Mouse (Mus musculus) hindbrain, embryonic 10.5 days (tissue): Measurements from ENCODE around the gene Alox12. TPM values are rescaled to one million over a fixed set of nuclear protein-coding genes. Genes with fewer than 3 reads are reported as not detected.
A peak's percentile ranks its signal among the peaks of the same experiment; 100 is the strongest.

Source experiments
- DNase-seq: peaks from one replicate; pipeline ENCODE4 v3.0.0-alpha.2; 2017; ENCODE audit warnings: low spot score
- H3K27ac ChIP-seq: fragments of 300-500 bp; sonication (generic); 2 replicates; pipeline ENCODE4 v1.5.1; 2016; ENCODE audit warnings: mild to moderate bottlenecking, moderate library complexity
- H3K27me3 ChIP-seq: fragments of 300-500 bp; sonication (generic); 2 replicates; pipeline ENCODE4 v1.6.1; 2016; ENCODE audit warnings: mild to moderate bottlenecking; ENCODE audit not compliant: poor library complexity, insufficient read depth, severe bottlenecking
- H3K36me3 ChIP-seq: fragments of 300-500 bp; sonication (generic); 2 replicates; pipeline ENCODE4 v1.6.1; 2016; ENCODE audit warnings: mild to moderate bottlenecking, moderate library complexity
- H3K4me1 ChIP-seq: fragments of 300-500 bp; sonication (generic); replicated peaks from 2 replicates; pipeline ENCODE4 v1.6.1; 2016; ENCODE audit warnings: mild to moderate bottlenecking
- H3K4me3 ChIP-seq: fragments of 300-500 bp; sonication (generic); 2 replicates; pipeline ENCODE4 v1.5.1; 2016; ENCODE audit warnings: mild to moderate bottlenecking, moderate library complexity
- H3K9me3 ChIP-seq: fragments of 300-500 bp; sonication (generic); 2 replicates; pipeline ENCODE4 v1.6.1; 2016; ENCODE audit warnings: mild to moderate bottlenecking, moderate library complexity
- WGBS: fragments of 180-500 bp; shearing (Covaris S2); methylation state at CpG from one replicate; pipeline ENCODE4 v1.1.7; 2016; 5-methylcytosine and 5-hydroxymethylcytosine counted together
- polyA plus RNA-seq: library from polyadenylated mRNA; unstranded; fragments of >200 nt; fragmentation: Nextera tagmentation; extraction: Ambion mirVana; gene quantifications from 2 replicates; pipeline ENCODE4 v1.2.1, GENCODE M21; 2016

The Alox12 gene
- polyA plus RNA-seq, 1 experiment from 2014 or later = 3.7 TPM

GRCm38 (mm10) chr11:70214191-70214855, 40.8 kb downstream of the Alox12 start:
- peaks cover 36% of the 10 kb centered on the region for H3K4me1 ChIP-seq
- peaks cover 22% of the 10 kb centered on the region for H3K36me3 ChIP-seq
- H3K27me3 ChIP-seq = peaks cover 73% of the 10 kb centered on the region
- H3K4me3 ChIP-seq = peak overlapping the region; percentile 50
- under 1% methylated on average over 46 of the region's 46 CpGs for WGBS
- DNase-seq = peak; percentile 52
- peak overlapping the region; percentile 60; the same call in 1 of the 2 replicates for H3K27ac ChIP-seq
- H3K9me3 ChIP-seq = no peaks in the 10 kb centered on the region

- no peaks in the 10 kb centered on the region for H3K9me3 ChIP-seq
- H3K4me3 ChIP-seq = peak overlapping the region; percentile 50
- H3K27ac ChIP-seq = 0 out of 2 replicates have a peak overlapping the region, but pooled peaks have one; percentile 60
- 6% methylated on average over 26 of the region's 26 CpGs for WGBS
- H3K4me1 ChIP-seq = peaks cover 30% of the 10 kb centered on the region
- H3K27me3 ChIP-seq = peaks cover 67% of the 10 kb centered on the region
- DNase-seq = no peak
- H3K36me3 ChIP-seq = peaks cover 19% of the 10 kb centered on the region
Observed at GRCm38 (mm10) chr11:70213736-70214135, 41.4 kb downstream of the Alox12 start.

- peaks cover 11% of the 10 kb centered on the region for H3K36me3 ChIP-seq
- DNase-seq = peak; percentile 47
- no peak overlapping the region for H3K4me3 ChIP-seq
- peaks cover 61% of the 10 kb centered on the region for H3K27me3 ChIP-seq
- no peak overlapping the region for H3K27ac ChIP-seq
- no peaks in the 10 kb centered on the region for H3K9me3 ChIP-seq
- 15% methylated on average over 9 of the region's 9 CpGs for WGBS
- H3K4me1 ChIP-seq = peaks cover 25% of the 10 kb centered on the region
Observed at GRCm38 (mm10) chr11:70212896-70213295, 42.3 kb downstream of the Alox12 start.

GRCm38 (mm10) chr11:70212423-70212822, 42.7 kb downstream of the Alox12 start, which contains the start of gene Slc16a11:
Gene Slc16a11, plus strand, starts transcription at chr11:70212752.
- H3K9me3 ChIP-seq = no peaks in the 10 kb centered on the region
- whole genome bisulfite sequencing = 68% methylated on average over 6 of the region's 6 CpGs
- H3K27ac ChIP-seq = no peak within 1 kb of the TSS
- peaks cover 56% of the 10 kb centered on the region for H3K27me3 ChIP-seq
- DNase-seq = no peak
- H3K36me3 ChIP-seq = peaks cover 7% of the 10 kb centered on the region
- peaks cover 25% of the 10 kb centered on the region for H3K4me1 ChIP-seq
- H3K4me3 ChIP-seq = peak within 1 kb of the TSS; percentile 50; the same call in 1 of the 2 replicates

GRCm38 (mm10) chr11:70211972-70212371, 43.2 kb downstream of the Alox12 start:
- peaks cover 51% of the 10 kb centered on the region for H3K27me3 ChIP-seq
- peaks cover 2% of the 10 kb centered on the region; the same call in 1 of the 2 replicates for H3K36me3 ChIP-seq
- WGBS = 82% methylated on average over 6 of the region's 6 CpGs
- no peak for DNase-seq
- no peak overlapping the region for H3K27ac ChIP-seq
- no peaks in the 10 kb centered on the region for H3K9me3 ChIP-seq
- no peak overlapping the region for H3K4me3 ChIP-seq
- H3K4me1 ChIP-seq = peaks cover 25% of the 10 kb centered on the region

GRCm38 (mm10) chr11:70210681-70211080, 44.5 kb downstream of the Alox12 start:
- H3K9me3 ChIP-seq = no peaks in the 10 kb centered on the region
- DNase-seq = no peak
- H3K36me3 ChIP-seq = no peaks in the 10 kb centered on the region
- H3K4me1 ChIP-seq = peaks cover 22% of the 10 kb centered on the region
- peaks cover 38% of the 10 kb centered on the region for H3K27me3 ChIP-seq
- 86% methylated on average over 2 of the region's 2 CpGs for WGBS
- H3K27ac ChIP-seq = no peak overlapping the region
- H3K4me3 ChIP-seq = no peak overlapping the region

- WGBS = 75% methylated on average over 5 of the region's 5 CpGs
Observed at GRCm38 (mm10) chr11:70208778-70209388, 46.3 kb downstream of the Alox12 start.

GRCm38 (mm10) chr11:70207283-70207682, 47.9 kb downstream of the Alox12 start:
- no peak overlapping the region for H3K4me3 ChIP-seq
- H3K4me1 ChIP-seq = no peaks in the 10 kb centered on the region
- H3K36me3 ChIP-seq = no peaks in the 10 kb centered on the region
- no peaks in the 10 kb centered on the region for H3K9me3 ChIP-seq
- WGBS = 89% methylated on average over 7 of the region's 7 CpGs
- H3K27me3 ChIP-seq = peaks cover 4% of the 10 kb centered on the region
- DNase-seq = no peak
- H3K27ac ChIP-seq = no peak overlapping the region

More at GRCm38 (mm10) chr11:70208778-70209388, 46.3 kb downstream of the Alox12 start:
- no peaks in the 10 kb centered on the region for H3K36me3 ChIP-seq
- no peak for DNase-seq
- peaks cover 4% of the 10 kb centered on the region for H3K4me1 ChIP-seq
- H3K9me3 ChIP-seq = no peaks in the 10 kb centered on the region
- no peak overlapping the region for H3K4me3 ChIP-seq
- H3K27ac ChIP-seq = no peak overlapping the region
- peaks cover 20% of the 10 kb centered on the region for H3K27me3 ChIP-seq

GRCm38 (mm10) chr11:70206801-70207200, 48.4 kb downstream of the Alox12 start:
- no peaks in the 10 kb centered on the region for H3K4me1 ChIP-seq

GRCm38 (mm10) chr11:70201691-70202090, 53.5 kb downstream of the Alox12 start:
- 41% methylated on average over 5 of the region's 5 CpGs for WGBS
- no peak overlapping the region for H3K27ac ChIP-seq
- no peaks in the 10 kb centered on the region for H3K9me3 ChIP-seq
- peak; percentile 84 for DNase-seq
- no peaks in the 10 kb centered on the region for H3K27me3 ChIP-seq
- no peak overlapping the region for H3K4me3 ChIP-seq
- H3K36me3 ChIP-seq = no peaks in the 10 kb centered on the region
- peaks cover 12% of the 10 kb centered on the region; the same call in 1 of the 2 replicates for H3K4me1 ChIP-seq

More at GRCm38 (mm10) chr11:70206801-70207200, 48.4 kb downstream of the Alox12 start:
- Histone ChIP-seq H3K36me3 (no peaks in the 10 kb centered on the region), H3K27ac (no peak overlapping the region), H3K27me3 (no peaks in the 10 kb centered on the region), H3K4me3 (no peak overlapping the region), H3K9me3 (no peaks in the 10 kb centered on the region)
- DNase-seq = no peak
- WGBS = 81% methylated on average over 2 of the region's 2 CpGs

- no peaks in the 10 kb centered on the region for H3K36me3 ChIP-seq
- no peak for DNase-seq
- no peak overlapping the region for H3K4me3 ChIP-seq
- H3K4me1 ChIP-seq = peaks cover 12% of the 10 kb centered on the region; the same call in 1 of the 2 replicates
- H3K9me3 ChIP-seq = no peaks in the 10 kb centered on the region
- no peak overlapping the region for H3K27ac ChIP-seq
- no peaks in the 10 kb centered on the region for H3K27me3 ChIP-seq
- 86% methylated on average over 5 of the region's 5 CpGs for WGBS
Observed at GRCm38 (mm10) chr11:70200036-70200608, 55.0 kb downstream of the Alox12 start.

- peaks cover 12% of the 10 kb centered on the region; the same call in 1 of the 2 replicates for H3K4me1 ChIP-seq
- 85% methylated on average over 8 of the region's 8 CpGs for WGBS
- H3K4me3 ChIP-seq = no peak overlapping the region
- H3K36me3 ChIP-seq = no peaks in the 10 kb centered on the region
- no peaks in the 10 kb centered on the region for H3K27me3 ChIP-seq
- H3K27ac ChIP-seq = no peak overlapping the region
- H3K9me3 ChIP-seq = no peaks in the 10 kb centered on the region
- DNase-seq = no peak
Observed at GRCm38 (mm10) chr11:70199107-70199506, 56.0 kb downstream of the Alox12 start.

- Histone ChIP-seq H3K27me3 (no peaks in the 10 kb centered on the region), H3K27ac (no peak overlapping the region), H3K4me1 (peaks cover 12% of the 10 kb centered on the region; the same call in 1 of the 2 replicates), H3K4me3 (no peak overlapping the region), H3K36me3 (no peaks in the 10 kb centered on the region), H3K9me3 (no peaks in the 10 kb centered on the region)
- WGBS = 91% methylated on average over 3 of the region's 3 CpGs
- DNase-seq = no peak
Observed at GRCm38 (mm10) chr11:70198332-70198731, 56.8 kb downstream of the Alox12 start.
